Mouse (Mus musculus) CH12.LX (cell line): ENCODE measurements around the gene Psmb11.

Experiments
- CHD1 ChIP-seq: IDR thresholded peaks from 2 replicates; pipeline ENCODE4 v1.6.1; 2012; ENCODE audit warnings: low read depth, low read length, improper control_type of control experiment, inconsistent platforms
- IRF4 ChIP-seq: IDR thresholded peaks from 2 replicates; pipeline ENCODE4 v1.6.1; 2014; ENCODE audit warnings: low read depth, mild to moderate bottlenecking, inconsistent platforms, low read length, improper control_type of control experiment
- MEF2A ChIP-seq: IDR thresholded peaks from 2 replicates; pipeline ENCODE4 v1.6.1; 2014; ENCODE audit warnings: low read depth, mild to moderate bottlenecking, inconsistent platforms, low read length, improper control_type of control experiment, borderline replicate concordance
- POLR2AphosphoS2 ChIP-seq: IDR thresholded peaks from 2 replicates; pipeline ENCODE4 v1.6.1; 2011; ENCODE audit warnings: low read depth, low read length, improper control_type of control experiment

DNA sequence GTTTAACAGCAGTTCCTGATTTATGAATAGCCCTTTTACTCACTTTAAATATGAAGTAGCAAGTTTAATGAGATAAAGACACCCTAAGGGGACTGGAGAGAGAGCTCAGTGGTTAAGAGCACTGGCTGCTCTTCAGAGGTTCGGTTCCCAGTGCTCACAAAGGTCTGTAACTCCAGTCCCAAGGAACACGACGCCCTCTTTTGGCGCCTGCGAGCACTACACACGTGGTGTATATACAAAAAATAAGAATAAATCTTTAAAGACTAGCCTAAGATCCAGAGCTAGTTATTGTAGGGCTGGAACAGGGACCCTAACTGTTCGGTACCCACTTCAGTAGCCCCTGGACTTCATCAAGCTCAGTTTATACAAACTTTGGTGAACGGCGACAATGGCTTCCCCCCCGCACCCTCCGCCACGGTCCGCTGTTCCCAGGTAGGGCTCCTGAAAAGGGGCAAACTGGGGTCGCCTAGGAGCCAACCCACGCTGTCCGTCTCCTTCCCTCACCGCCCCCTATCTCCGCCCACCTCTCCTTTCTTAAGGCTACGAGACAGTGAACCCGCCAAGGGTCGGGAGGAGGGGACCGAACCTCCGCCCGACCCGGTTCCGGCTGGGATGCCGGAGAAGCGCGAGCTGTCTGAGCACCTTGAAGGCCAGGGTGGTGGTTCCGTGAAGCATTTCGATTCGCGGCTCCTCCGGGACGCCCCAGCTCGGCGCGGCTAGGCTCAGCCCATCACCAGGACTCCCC, 3.9 kb upstream of the Psmb11 start:
- TF ChIP-seq CHD1 (no peak), POLR2AphosphoS2 (no peak), MEF2A (no peak), IRF4 (no peak)
